Mouse (Mus musculus) heart, embryonic 14.5 days (tissue): ENCODE measurements around the gene Ppil3. TPM values are rescaled to one million over a fixed set of nuclear protein-coding genes. Genes with fewer than 3 reads are reported as not detected.

ENCODE experiments used
- ATAC-seq: fragments of 200-750 bp; cut with Nextera tagmentation; 2 replicates; pipeline ENCODE4 v1.8.0; 2017; ENCODE audit warnings: low read depth, moderate TSS enrichment; ENCODE audit not compliant: insufficient number of reproducible peaks, insufficient read depth, low FRiP score
- H3K27ac ChIP-seq, 2 experiments: fragments of 200-500 bp in 1 of 2; fragments of 300-500 bp in 1 of 2; sonication (generic) in 1 of 2; replicated peaks in 1 of 2; 2 replicates each; pipeline ENCODE4 v1.5.1; 2012 to 2014; ENCODE audit warnings: low read depth in 2 of 2, low read length in 2 of 2, control low read depth in 1 of 2, mild to moderate bottlenecking in 1 of 2, mixed read lengths in 1 of 2; ENCODE audit not compliant: control insufficient read depth in 1 of 2, insufficient read depth in 1 of 2
- H3K27me3 ChIP-seq: fragments of 300-500 bp; sonication (generic); 2 replicates; pipeline ENCODE4 v1.6.1; 2014; ENCODE audit warnings: mild to moderate bottlenecking, low read length, control low read depth; ENCODE audit not compliant: control insufficient read depth, insufficient read depth
- H3K36me3 ChIP-seq: fragments of 300-500 bp; sonication (generic); 2 replicates; pipeline ENCODE4 v1.6.1; 2014; ENCODE audit warnings: mild to moderate bottlenecking, control low read depth, low read length, mixed read lengths; ENCODE audit not compliant: control insufficient read depth, insufficient read depth
- H3K4me1 ChIP-seq, 2 experiments: fragments of 200-500 bp in 1 of 2; fragments of 300-500 bp in 1 of 2; sonication (generic) in 1 of 2; 2 replicates each; pipeline ENCODE4 v1.6.1; 2012 to 2014; ENCODE audit warnings: low read length in 2 of 2, control low read depth in 1 of 2, mixed read lengths in 1 of 2; ENCODE audit not compliant: control insufficient read depth in 2 of 2, insufficient read depth in 2 of 2
- H3K4me2 ChIP-seq: fragments of 300-500 bp; sonication (generic); 2 replicates; pipeline ENCODE4 v1.6.1; 2014; ENCODE audit warnings: mild to moderate bottlenecking, low read length
- H3K4me3 ChIP-seq, 2 experiments: fragments of 200-500 bp in 1 of 2; fragments of 300-500 bp in 1 of 2; sonication (generic) in 1 of 2; 2 replicates each; pipeline ENCODE4 v1.5.1; 2012 to 2014; ENCODE audit warnings: low read length in 2 of 2, mild to moderate bottlenecking in 2 of 2, control low read depth in 1 of 2, low read depth in 1 of 2, moderate library complexity in 1 of 2; ENCODE audit not compliant: control insufficient read depth in 1 of 2, insufficient read depth in 1 of 2
- H3K9ac ChIP-seq: fragments of 300-500 bp; sonication (generic); 2 replicates; pipeline ENCODE4 v1.6.1; 2014; ENCODE audit warnings: mild to moderate bottlenecking, low read length
- H3K9me3 ChIP-seq: fragments of 300-500 bp; sonication (generic); 2 replicates; pipeline ENCODE4 v1.6.1; 2016; ENCODE audit warnings: low read length, control low read depth; ENCODE audit not compliant: control insufficient read depth
- WGBS: fragments of 180-500 bp; shearing (Covaris S2); extraction: QIAGEN DNeasy Blood & Tissue Kit; methylation state at CpG from one replicate; pipeline ENCODE4 v1.1.7; 2014; 5-methylcytosine and 5-hydroxymethylcytosine counted together
- polyA plus RNA-seq: library from polyadenylated mRNA; unstranded; fragments of >200 nt; fragmentation: Nextera tagmentation; extraction: Ambion mirVana; gene quantifications from 2 replicates; pipeline ENCODE4 v1.2.1, GENCODE M21; 2014

The Ppil3 gene
- polyA plus RNA-seq, 1 experiment from 2014 or later, result 38.5 TPM

GRCm38 (mm10) chr1:58423371-58424248, 21.7 kb downstream of the Ppil3 start, which contains the start of gene Clk1:
Gene Clk1 (minus strand): TSS chr1:58424066.
- ATAC-seq, result peak; percentile 95

GRCm38 (mm10) chr1:58422879-58423278, 22.4 kb downstream of the Ppil3 start:
- Histone ChIP-seq H3K4me2 (peak overlapping the region; percentile 87), H3K36me3 (peaks cover 36% of the 10 kb centered on the region), H3K4me3 (peak overlapping the region; percentile 62 to 100), H3K27me3 (no peaks in the 10 kb centered on the region), H3K27ac (peak overlapping the region; percentile 93 to 100), H3K9me3 (no peaks in the 10 kb centered on the region), H3K9ac (peak overlapping the region; percentile 100), H3K4me1 (peaks cover 2 to 17% of the 10 kb centered on the region in 2 experiments)
- 7% methylated on average over 13 of the region's 13 CpGs for WGBS
- peak; percentile 54 for ATAC-seq

More at GRCm38 (mm10) chr1:58423371-58424248, 21.7 kb downstream of the Ppil3 start, which contains the start of gene Clk1:
- Histone ChIP-seq H3K9ac (peak within 1 kb of the TSS; percentile 100), H3K9me3 (no peaks in the 10 kb centered on the region), H3K27me3 (no peaks in the 10 kb centered on the region), H3K4me3 (peak within 1 kb of the TSS; percentile 62 to 100), H3K36me3 (peaks cover 28% of the 10 kb centered on the region), H3K4me1 (peaks cover 2 to 17% of the 10 kb centered on the region in 2 experiments), H3K27ac (peak within 1 kb of the TSS; percentile 93 to 100), H3K4me2 (peak within 1 kb of the TSS; percentile 87)
- WGBS, result under 1% methylated on average over 79 of the region's 79 CpGs

- no peaks in the 10 kb centered on the region for H3K27me3 ChIP-seq
- H3K4me3 ChIP-seq, result 0 out of 4 replicates have a peak overlapping the region, but pooled peaks of 1 of the 2 experiments have one; percentile 100
- no peak overlapping the region for H3K9ac ChIP-seq
- H3K27ac ChIP-seq, result no peak overlapping the region
- H3K4me2 ChIP-seq, result peak overlapping the region; percentile 87
- peaks cover 2 to 17% of the 10 kb centered on the region in 2 experiments for H3K4me1 ChIP-seq
- 42% methylated on average over 7 of the region's 7 CpGs for WGBS
- peaks cover 54% of the 10 kb centered on the region for H3K36me3 ChIP-seq
- H3K9me3 ChIP-seq, result no peaks in the 10 kb centered on the region
- no peak for ATAC-seq
Observed at GRCm38 (mm10) chr1:58420961-58421360, 24.3 kb downstream of the Ppil3 start.

GRCm38 (mm10) chr1:58420032-58420431, 25.3 kb downstream of the Ppil3 start:
- no peak overlapping the region for H3K4me3 ChIP-seq
- no peak overlapping the region for H3K27ac ChIP-seq
- peaks cover 63% of the 10 kb centered on the region for H3K36me3 ChIP-seq
- no peak for ATAC-seq
- no peak overlapping the region for H3K4me2 ChIP-seq
- no peaks in the 10 kb centered on the region for H3K9me3 ChIP-seq
- H3K27me3 ChIP-seq, result no peaks in the 10 kb centered on the region
- H3K4me1 ChIP-seq, result peaks cover 2 to 17% of the 10 kb centered on the region in 2 experiments
- WGBS, result 81% methylated on average over 10 of the region's 10 CpGs
- no peak overlapping the region for H3K9ac ChIP-seq

- Histone ChIP-seq H3K9ac (no peak overlapping the region), H3K4me3 (no peak overlapping the region), H3K9me3 (no peaks in the 10 kb centered on the region), H3K36me3 (peaks cover 94% of the 10 kb centered on the region), H3K4me2 (no peak overlapping the region), H3K27me3 (no peaks in the 10 kb centered on the region), H3K27ac (no peak overlapping the region), H3K4me1 (peaks cover 0 to 2% of the 10 kb centered on the region in 2 experiments; a peak in 2 of 4 replicates)
- ATAC-seq, result no peak
- 85% methylated on average over 2 of the region's 2 CpGs for WGBS
Observed at GRCm38 (mm10) chr1:58416048-58416447, 29.2 kb downstream of the Ppil3 start.

- Histone ChIP-seq H3K27me3 (no peaks in the 10 kb centered on the region), H3K4me3 (no peak overlapping the region), H3K27ac (no peak overlapping the region), H3K9ac (no peak overlapping the region), H3K36me3 (peaks cover 97% of the 10 kb centered on the region), H3K9me3 (no peaks in the 10 kb centered on the region), H3K4me2 (no peak overlapping the region), H3K4me1 (no peaks in the 10 kb centered on the region; a peak in 1 of 4 replicates)
- WGBS, result 32% methylated on average over 1 of the region's 1 CpGs
- ATAC-seq, result no peak
Observed at GRCm38 (mm10) chr1:58415442-58415841, 29.8 kb downstream of the Ppil3 start.

GRCm38 (mm10) chr1:58410776-58411175, 34.5 kb downstream of the Ppil3 start:
- H3K9ac ChIP-seq, result no peak overlapping the region
- ATAC-seq, result no peak
- no peaks in the 10 kb centered on the region for H3K9me3 ChIP-seq
- no peak overlapping the region for H3K27ac ChIP-seq
- no peaks in the 10 kb centered on the region for H3K4me1 ChIP-seq
- no peak overlapping the region for H3K4me3 ChIP-seq
- H3K27me3 ChIP-seq, result no peaks in the 10 kb centered on the region
- no peak overlapping the region for H3K4me2 ChIP-seq
- 88% methylated on average over 7 of the region's 7 CpGs for WGBS
- peaks cover 81% of the 10 kb centered on the region for H3K36me3 ChIP-seq
